Mouse (Mus musculus) adipocyte (in vitro differentiated cells): Measurements from ENCODE around the gene Rps6ka1.
A peak's percentile ranks its signal among the peaks of the same experiment; 100 is the strongest.
"Not testable (repeated sequence)": the region's sequence is repeated elsewhere in the genome, so short reads cannot be mapped to it uniquely, and the experiment has no call there.

ENCODE experiments used
- DNase-seq: peaks from one replicate; pipeline ENCODE4 v3.0.0-alpha.2; 2016; ENCODE audit warnings: low spot score

Rps6ka1 gene

GRCm38 (mm10) chr4:133887672-133888453 lies at the start of gene Rps6ka1:
Gene Rps6ka1 (minus strand): TSS chr4:133887797.
- peak; percentile 83 for DNase-seq

- no peak for DNase-seq
Measured at GRCm38 (mm10) chr4:133931785-133932184, 44.2 kb upstream of the Rps6ka1 start.

GRCm38 (mm10) chr4:133931349-133931748 lies 43.8 kb upstream of the Rps6ka1 start:
- peak; percentile 49 for DNase-seq

- no peak for DNase-seq
Measured at GRCm38 (mm10) chr4:133929278-133929670, 41.7 kb upstream of the Rps6ka1 start.

GRCm38 (mm10) chr4:133928576-133929277 lies 41.1 kb upstream of the Rps6ka1 start:
- no peak for DNase-seq

- no peak for DNase-seq
Measured at GRCm38 (mm10) chr4:133925204-133925603, 37.6 kb upstream of the Rps6ka1 start.

- no peak for DNase-seq
Measured at GRCm38 (mm10) chr4:133923743-133924142, 36.1 kb upstream of the Rps6ka1 start.

- DNase-seq: not testable (repeated sequence)
Measured at GRCm38 (mm10) chr4:133918093-133918825, 30.7 kb upstream of the Rps6ka1 start.

GRCm38 (mm10) chr4:133911983-133912382 lies 24.4 kb upstream of the Rps6ka1 start:
- DNase-seq: no peak

GRCm38 (mm10) chr4:133910236-133911211 lies 22.9 kb upstream of the Rps6ka1 start:
- DNase-seq: peak; percentile 91

- no peak for DNase-seq
Measured at GRCm38 (mm10) chr4:133908051-133908450, 20.5 kb upstream of the Rps6ka1 start.

GRCm38 (mm10) chr4:133907086-133907485 lies 19.5 kb upstream of the Rps6ka1 start:
- DNase-seq: no peak

- DNase-seq: not testable (repeated sequence)
Measured at GRCm38 (mm10) chr4:133906336-133906735, 18.7 kb upstream of the Rps6ka1 start.

GRCm38 (mm10) chr4:133905167-133905566 lies 17.6 kb upstream of the Rps6ka1 start:
- DNase-seq: no peak

- DNase-seq: no peak
Measured at GRCm38 (mm10) chr4:133904326-133904725, 16.7 kb upstream of the Rps6ka1 start.

GRCm38 (mm10) chr4:133903372-133903771 lies 15.8 kb upstream of the Rps6ka1 start:
- DNase-seq: no peak

- DNase-seq: no peak
Measured at GRCm38 (mm10) chr4:133902510-133902909, 14.9 kb upstream of the Rps6ka1 start.

- DNase-seq: no peak
Measured at GRCm38 (mm10) chr4:133900887-133901286, 13.3 kb upstream of the Rps6ka1 start.

- no peak for DNase-seq
Measured at GRCm38 (mm10) chr4:133900352-133900751, 12.8 kb upstream of the Rps6ka1 start.

GRCm38 (mm10) chr4:133899241-133899800 lies 11.7 kb upstream of the Rps6ka1 start:
- DNase-seq: no peak

GRCm38 (mm10) chr4:133898151-133898550 lies 10.6 kb upstream of the Rps6ka1 start:
- DNase-seq: no peak
